Mouse (Mus musculus): ENCODE measurements around the gene Tekt1.

DNA sequence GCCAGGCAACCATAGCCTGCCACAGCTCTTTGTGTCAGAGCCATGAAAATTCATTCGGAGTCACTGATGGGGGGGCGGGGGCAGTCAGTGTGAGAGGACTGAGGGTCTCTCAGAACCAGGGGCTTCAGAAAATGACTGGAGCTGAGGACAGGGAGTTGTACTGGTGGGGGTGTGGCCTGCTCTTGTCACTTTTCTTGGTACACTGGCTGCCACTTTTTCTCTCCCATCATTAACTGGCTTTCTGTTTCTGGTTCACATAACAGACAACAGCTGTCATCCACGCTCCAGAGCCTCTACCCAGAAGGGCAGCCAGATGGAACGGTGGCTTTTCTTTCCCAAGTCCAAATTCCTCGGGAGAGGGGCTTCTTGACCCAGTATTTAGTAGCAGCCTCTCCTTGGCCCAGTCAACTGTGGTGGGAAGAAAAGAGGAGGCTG is 23.8 kb downstream of the Tekt1 start:
- TF ChIP-seq CTCF (IDR thresholded peaks at IDR 0.05; ENCODE audit: low read depth, low read length) (no peak), TAL1 (conservative IDR thresholded peaks at IDR 0.05; ENCODE audit: low read depth, low read length) (no peak), GATA1 (IDR thresholded peaks at IDR 0.05; ENCODE audit: borderline replicate concordance, low read length) (no peak), GATA2 (IDR thresholded peaks at IDR 0.05; ENCODE audit: borderline replicate concordance, low read depth, low read length) (no peak)

All from G1E (cell line).